Mouse (Mus musculus): ENCODE measurements around the gene Sub1.

The Sub1 gene

GRCm38 (mm10) chr15:11996883-11997282 is at the start of gene Sub1:
Gene Sub1, minus strand, starts transcription at chr15:11996983.
- no peak for DNase-seq

- DNase-seq, result no peak
Measured at GRCm38 (mm10) chr15:12040407-12040710, 43.6 kb upstream of the Sub1 start.

- DNase-seq, result no peak
Measured at GRCm38 (mm10) chr15:12039671-12040406, 43.1 kb upstream of the Sub1 start.

- DNase-seq, result no peak
Measured at GRCm38 (mm10) chr15:12039256-12039655, 42.5 kb upstream of the Sub1 start.

GRCm38 (mm10) chr15:12037866-12038625 is 41.3 kb upstream of the Sub1 start:
- DNase-seq, result peak; percentile 23

- DNase-seq, result no peak
Measured at GRCm38 (mm10) chr15:12037217-12037616, 40.4 kb upstream of the Sub1 start.

- no peak for DNase-seq
Measured at GRCm38 (mm10) chr15:12036675-12037074, 39.9 kb upstream of the Sub1 start.

- no peak for DNase-seq
Measured at GRCm38 (mm10) chr15:12034317-12034716, 37.5 kb upstream of the Sub1 start.

GRCm38 (mm10) chr15:12033155-12033554 is 36.4 kb upstream of the Sub1 start:
- no peak for DNase-seq

GRCm38 (mm10) chr15:12032512-12032911 is 35.7 kb upstream of the Sub1 start:
- no peak for DNase-seq

GRCm38 (mm10) chr15:12031861-12032260 is 35.1 kb upstream of the Sub1 start:
- no peak for DNase-seq

- no peak for DNase-seq
Measured at GRCm38 (mm10) chr15:12030221-12030620, 33.4 kb upstream of the Sub1 start.

- DNase-seq, result no peak
Measured at GRCm38 (mm10) chr15:12027807-12028206, 31.0 kb upstream of the Sub1 start.

GRCm38 (mm10) chr15:12026932-12027450 is 30.2 kb upstream of the Sub1 start:
- no peak for DNase-seq

GRCm38 (mm10) chr15:12026026-12026425 is 29.2 kb upstream of the Sub1 start:
- no peak for DNase-seq

GRCm38 (mm10) chr15:12025341-12025740 is 28.6 kb upstream of the Sub1 start:
- DNase-seq, result no peak

- DNase-seq, result no peak
Measured at GRCm38 (mm10) chr15:12024791-12025268, 28.0 kb upstream of the Sub1 start.

GRCm38 (mm10) chr15:12019443-12019842 is 22.7 kb upstream of the Sub1 start:
- no peak for DNase-seq

- DNase-seq, result no peak
Measured at GRCm38 (mm10) chr15:12018428-12018757, 21.6 kb upstream of the Sub1 start.

- DNase-seq, result no peak
Measured at GRCm38 (mm10) chr15:12017700-12018427, 21.1 kb upstream of the Sub1 start.

- DNase-seq, result no peak
Measured at GRCm38 (mm10) chr15:12014197-12014905, 17.6 kb upstream of the Sub1 start.

GRCm38 (mm10) chr15:12013532-12014196 is 16.9 kb upstream of the Sub1 start:
- no peak for DNase-seq

Measured in kidney, postnatal 10 days (tissue).